Mouse (Mus musculus) CH12.LX (cell line): Measurements from ENCODE around the gene Stk33.

Experiments
- CTCF ChIP-seq, 2 experiments: IDR thresholded peaks in 1 of 2; conservative IDR thresholded peaks in 1 of 2; 2 replicates each; pipeline ENCODE4 v1.5.1; 2011 to 2012; ENCODE audit warnings: low read depth in 2 of 2, low read length in 2 of 2, improper control_type of control experiment in 1 of 2, inconsistent platforms in 1 of 2, mild to moderate bottlenecking in 1 of 2, moderate library complexity in 1 of 2
- ELF1 ChIP-seq: IDR thresholded peaks from 2 replicates; pipeline ENCODE4 v1.6.1; 2014; ENCODE audit warnings: low read depth, mild to moderate bottlenecking, inconsistent platforms, low read length, improper control_type of control experiment
- EP300 ChIP-seq: IDR thresholded peaks from 2 replicates; pipeline ENCODE4 v1.6.1; 2011; ENCODE audit warnings: low read length, improper control_type of control experiment
- IRF4 ChIP-seq: IDR thresholded peaks from 2 replicates; pipeline ENCODE4 v1.6.1; 2014; ENCODE audit warnings: low read depth, mild to moderate bottlenecking, inconsistent platforms, low read length, improper control_type of control experiment
- JUN ChIP-seq: IDR thresholded peaks from 2 replicates; pipeline ENCODE4 v1.6.1; 2011; ENCODE audit warnings: low read depth, mild to moderate bottlenecking, low read length, improper control_type of control experiment, moderate library complexity; ENCODE audit not compliant: insufficient read depth
- JUND ChIP-seq: conservative IDR thresholded peaks from 2 replicates; pipeline ENCODE4 v1.6.1; 2011; ENCODE audit warnings: low read depth, low read length, improper control_type of control experiment
- KAT2A ChIP-seq: IDR thresholded peaks from 2 replicates; pipeline ENCODE4 v1.6.1; 2012; ENCODE audit warnings: low read length, improper control_type of control experiment, inconsistent platforms; ENCODE audit not compliant: insufficient replicate concordance
- MYC ChIP-seq: IDR thresholded peaks from 2 replicates; pipeline ENCODE4 v1.6.1; 2011; ENCODE audit warnings: low read depth, mild to moderate bottlenecking, improper control_type of control experiment, low read length
- PAX5 ChIP-seq: IDR thresholded peaks from 2 replicates; pipeline ENCODE4 v1.6.1; 2012; ENCODE audit warnings: low read length, inconsistent platforms, mixed read lengths
- RCOR1 ChIP-seq: conservative IDR thresholded peaks from 2 replicates; pipeline ENCODE4 v1.6.1; 2012; ENCODE audit warnings: low read depth, mild to moderate bottlenecking, inconsistent platforms, low read length, improper control_type of control experiment
- TCF12 ChIP-seq: IDR thresholded peaks from 2 replicates; pipeline ENCODE4 v1.6.1; 2014; ENCODE audit warnings: low read depth, mild to moderate bottlenecking, inconsistent platforms, low read length, improper control_type of control experiment
- ZNF384 ChIP-seq: IDR thresholded peaks from 2 replicates; pipeline ENCODE4 v1.6.1; 2012; ENCODE audit warnings: low read depth, low read length, improper control_type of control experiment, inconsistent platforms

DNA sequence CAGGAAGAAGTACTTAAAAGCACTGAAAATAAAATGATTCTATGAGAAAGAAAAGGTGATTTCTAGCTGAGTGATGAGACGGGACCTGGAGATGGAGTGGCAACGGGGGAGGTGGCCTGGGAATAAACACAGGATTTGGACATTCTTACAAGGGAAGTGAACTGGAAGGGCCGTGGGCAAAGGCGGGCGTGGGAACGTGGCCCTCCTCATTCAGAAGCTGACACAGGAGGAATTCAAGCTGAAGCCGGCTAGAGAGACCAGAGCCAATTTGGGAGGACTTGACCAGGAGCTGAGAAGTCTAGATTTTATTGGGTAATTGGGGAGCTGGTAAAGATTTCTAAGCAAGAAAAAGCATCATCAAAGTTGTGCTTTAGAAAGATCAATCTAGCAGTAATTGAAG lies 33.4 kb downstream of the Stk33 start:
- TF ChIP-seq MYC (no peak), KAT2A (no peak), JUN (no peak), RCOR1 (no peak), ZNF384 (no peak), TCF12 (no peak), JUND (no peak), IRF4 (no peak), ELF1 (no peak), CTCF (conservative IDR thresholded peaks at IDR 0.05 in 1 of 2, IDR thresholded peaks at IDR 0.05 in 1 of 2; ENCODE audit: low read depth in 2 of 2, low read length in 2 of 2) (no peak), PAX5 (no peak), EP300 (no peak)
